Mouse (Mus musculus) forelimb bud, embryonic 11.5 days (tissue): ENCODE results near the gene Stat3.

Experiments used
- DNase-seq: peaks from one replicate; pipeline ENCODE4 v3.0.0-alpha.2; 2012; ENCODE audit warnings: low read depth, low spot score

The Stat3 gene

DNA sequence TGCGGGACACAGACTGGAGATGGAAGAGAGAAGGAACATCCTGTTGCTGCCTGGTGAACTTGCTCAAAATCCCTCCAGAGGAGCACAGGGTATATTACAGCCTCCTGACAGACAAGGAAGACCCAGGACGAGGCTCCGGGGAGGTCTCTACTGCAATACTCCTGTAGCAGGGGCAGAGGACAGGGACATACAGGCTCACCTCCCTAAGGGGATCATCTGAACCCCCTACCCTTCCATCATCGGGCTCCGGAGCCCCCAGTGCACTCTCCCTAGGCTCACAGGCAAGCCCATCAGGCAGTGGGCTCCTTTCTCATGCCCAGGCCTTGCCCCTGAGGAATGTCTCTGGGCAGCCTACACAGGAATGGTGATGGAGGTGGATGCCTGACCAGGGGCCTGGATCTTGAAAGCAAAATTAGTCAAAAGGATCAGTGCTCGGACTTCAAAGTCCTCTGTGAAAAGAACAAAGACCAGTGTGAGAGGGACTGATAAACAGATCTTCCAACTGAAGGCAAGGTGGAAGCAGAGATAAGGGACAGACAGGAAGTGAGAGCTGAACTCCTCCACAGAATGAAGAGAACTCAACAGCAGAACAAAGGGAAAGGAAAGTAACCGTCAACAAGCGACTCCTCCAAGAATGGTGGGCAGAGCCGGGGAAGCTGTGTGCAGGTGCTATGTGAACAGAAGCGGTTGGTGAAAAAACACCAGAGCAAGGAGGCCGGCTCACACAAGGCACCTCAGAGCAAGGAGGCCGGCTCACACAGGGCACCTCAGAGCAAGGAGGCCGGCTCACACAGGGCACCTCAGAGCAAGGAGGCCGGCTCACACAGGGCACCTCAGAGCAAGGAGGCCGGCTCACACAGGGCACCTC is 47.9 kb downstream of the Stat3 start:
- no peak for DNase-seq

DNA sequence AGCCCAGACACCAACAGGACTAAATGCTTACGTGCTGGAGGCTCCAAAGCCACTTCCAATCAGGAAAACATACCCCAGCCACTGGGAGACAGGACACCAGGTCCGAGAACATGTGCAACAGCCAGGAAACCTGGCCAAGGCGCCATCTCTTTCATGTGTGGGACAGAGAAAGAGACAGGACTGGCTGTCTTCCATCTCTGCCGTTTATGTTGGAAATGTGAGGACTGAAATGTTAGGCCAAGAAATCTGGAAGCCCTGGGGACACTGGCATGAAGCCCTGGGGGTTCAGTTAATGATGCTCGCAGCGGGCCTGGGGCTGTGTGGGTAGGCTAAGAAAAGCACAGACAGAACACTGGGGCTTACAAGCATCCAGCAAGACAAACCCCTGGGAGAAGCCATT is 48.9 kb downstream of the Stat3 start:
- no peak for DNase-seq

DNA sequence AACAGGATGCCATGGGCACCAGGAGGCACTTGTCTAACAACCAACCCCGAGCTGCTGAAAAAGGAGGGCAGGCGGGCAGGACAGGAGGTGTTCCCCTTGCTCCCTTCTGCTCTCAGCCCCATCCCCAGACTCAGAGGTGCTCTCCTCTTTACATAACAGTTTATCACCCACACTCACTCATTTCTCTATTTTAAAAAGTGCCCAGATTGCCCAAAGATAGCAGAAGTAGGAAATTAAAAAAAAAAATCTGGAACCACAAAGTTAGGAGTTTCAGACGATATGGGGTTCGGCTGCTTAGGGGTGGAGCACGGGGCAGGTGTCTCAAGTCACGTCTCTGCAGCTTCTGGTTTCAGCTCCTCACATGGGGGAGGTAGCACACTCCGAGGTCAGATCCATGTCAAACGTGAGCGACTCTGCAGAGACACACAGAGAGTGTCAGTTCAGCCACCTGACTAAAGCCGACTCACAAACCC is 51.0 kb downstream of the Stat3 start:
- no peak for DNase-seq

DNA sequence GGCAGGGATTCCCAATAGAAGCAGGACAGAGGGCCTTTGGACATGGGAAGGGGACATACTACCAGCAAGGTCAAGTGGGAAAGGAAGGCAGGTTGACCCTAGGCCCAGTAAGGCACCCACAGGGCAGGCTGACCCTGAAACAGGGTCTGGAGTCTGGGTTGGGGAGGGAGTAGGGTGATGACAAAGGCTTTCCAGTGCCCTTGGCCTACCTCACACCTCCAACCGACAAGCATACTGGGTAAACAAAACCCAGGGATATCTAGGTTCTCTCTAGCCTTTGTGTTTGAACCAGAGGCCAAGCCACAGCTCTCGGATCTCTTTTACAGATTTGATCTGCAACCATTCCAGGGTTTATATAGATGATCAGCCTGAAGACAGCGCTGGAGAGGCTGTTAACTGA is 51.6 kb downstream of the Stat3 start:
- no peak for DNase-seq

DNA sequence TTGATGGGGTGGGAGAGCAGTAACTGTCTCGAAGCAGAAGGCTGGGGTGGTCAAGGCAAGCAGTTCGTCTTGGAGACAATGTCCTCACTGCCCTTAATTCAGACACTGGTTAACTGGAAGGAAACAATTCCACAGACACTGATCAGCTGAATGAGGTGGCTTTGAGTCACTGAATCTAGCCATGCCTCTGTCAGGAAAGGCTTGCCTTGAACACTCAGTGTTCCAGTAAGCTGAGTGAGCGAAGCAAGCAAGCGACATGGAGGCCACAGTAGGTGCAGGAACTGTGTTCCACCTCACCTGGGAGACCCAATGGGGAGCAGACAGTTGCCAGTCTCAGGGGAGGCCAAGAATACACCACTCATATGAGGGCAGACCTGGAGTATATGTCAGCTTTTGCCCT is 52.1 kb downstream of the Stat3 start:
- no peak for DNase-seq

DNA sequence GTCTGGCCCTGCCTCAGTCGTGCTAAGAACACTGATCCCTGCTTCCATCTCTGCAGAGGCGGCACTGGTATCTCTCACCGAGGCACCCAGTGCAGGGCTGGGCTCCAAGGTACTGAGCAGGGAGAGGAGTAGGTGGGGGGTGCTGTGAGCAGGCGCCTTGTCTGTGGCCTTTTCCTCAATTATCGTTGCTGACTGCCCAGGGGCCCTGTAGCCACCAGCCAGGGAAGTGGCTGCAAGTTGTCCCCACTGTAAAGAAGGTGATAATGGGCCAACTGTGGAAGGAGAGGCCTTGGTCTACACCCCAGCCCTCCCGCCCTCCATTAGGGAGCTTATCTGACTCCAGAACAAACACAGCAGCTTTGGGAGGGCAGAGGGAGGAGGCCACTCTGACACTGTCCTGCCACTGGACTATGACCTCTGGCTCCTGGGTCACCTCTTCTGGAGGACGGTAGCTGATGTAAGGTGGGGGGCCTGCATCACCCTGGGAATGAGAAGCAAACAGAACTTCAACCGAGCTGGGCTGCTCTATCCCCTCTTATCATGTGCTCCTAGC is 53.1 kb downstream of the Stat3 start:
- no peak for DNase-seq

DNA sequence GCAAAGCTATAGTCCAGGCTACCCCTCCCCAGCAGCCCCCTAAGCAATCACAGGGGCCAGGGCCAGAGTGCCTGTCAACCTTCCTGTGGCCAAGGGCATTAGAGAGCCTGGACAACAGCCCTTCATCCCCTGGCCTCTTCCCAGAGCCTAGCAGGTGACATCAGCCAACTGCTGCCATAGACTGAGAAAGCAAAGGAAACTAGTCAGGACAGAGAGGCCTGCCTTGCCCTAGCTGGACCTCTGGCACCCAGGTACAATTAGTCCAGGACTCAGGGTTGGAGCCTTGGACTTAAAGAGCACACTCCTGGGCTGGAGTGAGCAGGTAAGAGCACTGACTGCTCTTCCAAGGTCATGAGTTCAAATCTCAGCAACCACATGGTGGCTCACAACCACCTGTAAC is 53.9 kb downstream of the Stat3 start:
- DNase-seq, result no peak

DNA sequence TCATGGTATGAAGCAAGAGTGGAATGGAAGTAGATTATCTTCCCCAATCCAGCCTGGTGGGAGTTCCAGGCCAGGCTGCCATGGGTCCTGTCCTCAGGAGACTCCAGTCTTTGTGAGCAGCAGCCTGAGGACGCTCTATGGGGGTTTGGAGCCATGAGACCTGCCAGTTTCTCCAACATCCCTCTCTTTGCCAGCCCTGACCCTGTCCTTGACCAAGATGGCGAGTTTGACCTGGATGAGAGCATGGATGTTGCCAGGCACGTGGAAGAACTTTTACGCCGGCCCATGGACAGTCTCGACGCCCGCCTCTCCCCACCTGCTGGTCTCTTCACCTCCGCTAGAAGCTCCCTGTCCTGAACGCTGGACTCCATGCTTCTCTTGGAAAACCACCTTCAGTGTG is 55.7 kb downstream of the Stat3 start:
- no peak for DNase-seq

DNA sequence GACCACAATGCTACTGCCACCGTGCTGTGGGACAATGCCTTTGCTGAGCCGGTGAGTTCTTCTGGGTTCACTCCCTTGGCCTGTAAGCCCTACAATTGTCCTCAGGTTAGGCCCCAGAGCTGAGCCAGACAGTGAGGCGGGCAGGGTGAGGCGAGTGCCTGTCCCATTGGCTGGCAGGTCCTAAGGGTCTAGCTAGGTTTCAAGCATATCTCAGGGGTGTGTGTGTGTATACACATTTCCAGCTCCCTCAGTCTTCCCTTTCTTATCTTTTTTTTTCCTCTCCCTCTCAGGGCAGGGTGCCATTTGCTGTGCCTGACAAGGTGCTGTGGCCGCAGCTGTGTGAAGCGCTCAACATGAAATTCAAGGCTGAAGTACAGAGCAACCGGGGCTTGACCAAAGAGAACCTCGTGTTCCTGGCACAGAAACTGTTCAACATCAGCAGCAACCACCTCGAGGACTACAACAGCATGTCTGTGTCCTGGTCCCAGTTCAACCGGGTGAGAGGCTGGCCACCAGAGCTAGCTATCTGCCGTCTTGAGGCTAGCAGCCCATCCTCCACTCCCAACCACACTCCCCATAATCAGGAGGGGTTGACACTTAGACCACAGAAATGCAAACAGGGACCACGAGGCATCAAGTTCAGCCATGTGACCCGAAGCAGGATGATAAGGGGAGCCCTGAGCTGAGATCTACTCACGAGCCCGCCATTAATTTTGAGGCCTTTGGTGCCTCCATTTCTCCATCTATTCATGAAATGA is 59.8 kb downstream of the Stat3 start:
- no peak for DNase-seq

DNA sequence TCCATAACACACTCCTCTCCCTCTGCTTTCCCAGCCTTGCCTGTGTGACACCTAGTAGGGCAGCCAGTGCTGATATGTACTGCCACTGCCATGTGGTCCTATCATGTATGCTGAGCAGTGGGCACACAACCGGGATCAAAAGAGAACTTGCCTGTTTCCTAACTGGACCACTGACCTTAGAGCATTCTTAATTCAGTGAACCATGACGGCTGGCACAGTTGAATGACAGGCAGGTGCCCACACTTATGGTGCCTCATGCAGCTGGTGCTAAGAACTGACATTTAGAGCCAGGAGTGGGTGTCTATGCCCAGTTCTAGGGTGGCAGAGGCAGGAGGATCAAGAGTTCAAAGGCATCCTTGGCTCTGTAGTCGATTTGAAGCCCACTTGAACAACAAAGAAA is 63.6 kb downstream of the Stat3 start:
- no peak for DNase-seq

DNA sequence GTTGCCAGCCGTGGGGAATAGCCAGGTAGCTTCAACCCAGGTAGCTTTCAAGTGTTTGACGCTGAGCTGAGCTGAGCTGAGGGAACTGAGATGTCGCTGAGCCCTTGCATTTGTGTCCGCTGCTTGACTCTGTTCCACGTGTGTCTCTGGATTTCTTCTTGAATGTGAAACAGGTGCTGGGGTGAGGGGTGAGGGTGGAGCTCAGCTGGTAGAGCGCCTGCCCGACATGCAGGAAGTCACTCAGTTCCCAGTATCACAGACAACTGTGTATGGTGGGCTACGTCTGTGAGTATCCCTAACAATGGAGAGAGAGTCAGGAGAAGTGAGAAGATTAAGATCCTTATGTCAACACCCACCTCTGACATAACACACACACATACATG is 68.4 kb downstream of the Stat3 start:
- DNase-seq, result no peak

DNA sequence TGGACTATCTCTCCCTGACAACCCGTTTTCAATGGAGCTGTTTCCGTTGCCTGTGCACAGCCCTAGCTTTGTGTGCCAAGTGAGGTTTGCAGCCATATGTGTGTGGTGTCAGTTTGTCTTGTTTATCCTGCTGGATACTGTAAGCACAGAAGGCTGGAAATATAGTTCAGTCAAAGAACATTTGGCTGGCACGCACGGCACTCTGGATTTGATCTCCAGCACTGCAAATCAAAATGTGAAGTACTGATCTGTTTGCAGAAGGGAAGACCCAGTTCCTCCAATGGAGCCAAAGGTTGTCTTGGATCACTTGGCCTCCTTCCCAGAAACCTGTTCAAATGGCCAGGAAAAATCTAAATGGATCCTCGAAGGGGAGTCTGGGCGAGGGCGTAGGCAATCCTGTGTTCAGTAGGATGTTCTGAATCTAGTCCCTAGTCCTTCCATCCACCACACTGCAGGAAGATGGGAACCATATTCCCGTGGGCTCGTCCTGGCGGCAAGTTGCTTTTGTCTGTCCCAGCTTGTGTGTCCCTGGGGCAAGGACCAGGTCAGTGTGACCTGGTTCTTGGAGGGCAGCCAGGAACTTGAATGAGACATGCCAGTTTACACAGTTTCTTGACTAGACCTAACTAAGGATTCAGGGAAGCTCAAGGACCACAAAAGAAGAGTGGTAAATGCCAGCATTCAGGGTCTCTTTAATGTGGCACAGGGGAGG is 68.9 kb downstream of the Stat3 start:
- no peak for DNase-seq

DNA sequence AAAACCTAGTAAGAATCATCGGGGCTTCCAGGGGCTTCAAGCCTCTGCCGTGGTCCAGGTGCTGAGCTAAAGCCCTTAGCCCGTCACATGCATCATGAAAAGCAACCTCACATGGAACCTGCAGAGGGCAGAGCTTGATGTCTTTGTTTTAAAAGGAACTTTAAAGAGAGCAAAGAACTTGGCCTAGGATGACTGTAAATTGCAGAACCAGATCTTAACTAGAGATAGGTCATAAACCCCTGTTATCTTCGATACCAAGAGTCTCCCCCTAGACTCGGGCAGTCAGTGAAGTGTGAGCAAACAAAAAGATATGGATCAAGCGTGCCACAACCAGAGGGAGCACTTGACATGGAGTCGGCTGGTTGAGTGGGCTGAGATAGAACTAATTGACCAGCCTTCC is 73.7 kb downstream of the Stat3 start:
- no peak for DNase-seq

DNA sequence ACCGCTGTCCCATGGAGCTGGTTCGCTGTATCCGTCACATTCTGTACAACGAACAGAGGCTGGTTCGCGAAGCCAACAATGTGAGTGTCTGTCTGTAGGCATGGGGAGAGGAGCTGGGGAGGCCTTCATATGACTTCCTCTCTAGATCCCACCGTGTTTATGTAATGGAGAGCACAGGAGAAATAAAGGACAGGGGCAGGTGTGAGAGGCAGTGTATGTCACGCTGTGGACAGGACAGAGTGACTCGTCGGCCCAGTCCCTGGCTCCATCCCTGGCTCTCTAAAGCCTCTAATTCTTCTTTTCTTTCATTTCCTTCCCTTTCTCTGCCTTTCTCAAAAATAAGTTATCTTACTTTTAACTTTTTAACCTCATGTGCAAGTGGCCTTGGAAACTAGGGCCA is 76.2 kb downstream of the Stat3 start:
- DNase-seq, result no peak

DNA sequence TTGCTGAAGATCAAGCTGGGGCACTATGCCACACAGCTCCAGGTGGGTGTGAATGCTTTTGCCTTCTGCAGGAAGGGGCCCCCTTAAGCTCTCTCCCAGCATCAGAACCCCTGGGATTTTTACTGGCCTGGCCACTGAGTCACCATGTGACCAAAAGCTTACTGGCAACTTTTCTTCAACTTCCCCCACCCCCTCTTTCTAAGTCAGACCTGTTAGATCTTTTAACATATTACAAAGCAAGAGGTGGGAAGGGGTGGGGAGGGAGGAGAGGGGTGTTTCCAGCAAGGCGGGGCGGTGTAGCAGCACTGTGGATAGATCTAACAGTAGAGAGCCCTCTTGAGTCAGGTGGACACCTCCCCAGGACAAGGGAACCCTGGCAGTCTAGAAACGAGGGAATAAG is 77.5 kb downstream of the Stat3 start:
- DNase-seq, result no peak

DNA sequence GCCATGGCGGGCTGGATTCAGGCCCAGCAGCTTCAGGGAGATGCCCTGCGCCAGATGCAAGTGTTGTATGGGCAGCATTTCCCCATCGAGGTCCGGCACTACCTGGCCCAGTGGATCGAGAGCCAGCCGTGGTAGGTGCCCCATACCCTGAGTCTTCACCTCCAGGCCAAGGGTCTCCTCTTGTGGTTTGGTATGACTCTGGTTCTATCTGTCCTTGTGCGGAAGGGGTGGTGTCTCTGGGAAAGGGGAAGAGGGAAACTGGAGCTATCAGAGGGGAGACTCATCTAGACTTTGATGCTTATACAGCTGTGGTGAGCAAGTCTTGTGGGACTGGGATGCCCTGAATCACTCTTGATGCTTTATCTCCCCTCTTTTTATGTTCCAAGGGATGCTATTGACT is 78.0 kb downstream of the Stat3 start:
- no peak for DNase-seq

DNA sequence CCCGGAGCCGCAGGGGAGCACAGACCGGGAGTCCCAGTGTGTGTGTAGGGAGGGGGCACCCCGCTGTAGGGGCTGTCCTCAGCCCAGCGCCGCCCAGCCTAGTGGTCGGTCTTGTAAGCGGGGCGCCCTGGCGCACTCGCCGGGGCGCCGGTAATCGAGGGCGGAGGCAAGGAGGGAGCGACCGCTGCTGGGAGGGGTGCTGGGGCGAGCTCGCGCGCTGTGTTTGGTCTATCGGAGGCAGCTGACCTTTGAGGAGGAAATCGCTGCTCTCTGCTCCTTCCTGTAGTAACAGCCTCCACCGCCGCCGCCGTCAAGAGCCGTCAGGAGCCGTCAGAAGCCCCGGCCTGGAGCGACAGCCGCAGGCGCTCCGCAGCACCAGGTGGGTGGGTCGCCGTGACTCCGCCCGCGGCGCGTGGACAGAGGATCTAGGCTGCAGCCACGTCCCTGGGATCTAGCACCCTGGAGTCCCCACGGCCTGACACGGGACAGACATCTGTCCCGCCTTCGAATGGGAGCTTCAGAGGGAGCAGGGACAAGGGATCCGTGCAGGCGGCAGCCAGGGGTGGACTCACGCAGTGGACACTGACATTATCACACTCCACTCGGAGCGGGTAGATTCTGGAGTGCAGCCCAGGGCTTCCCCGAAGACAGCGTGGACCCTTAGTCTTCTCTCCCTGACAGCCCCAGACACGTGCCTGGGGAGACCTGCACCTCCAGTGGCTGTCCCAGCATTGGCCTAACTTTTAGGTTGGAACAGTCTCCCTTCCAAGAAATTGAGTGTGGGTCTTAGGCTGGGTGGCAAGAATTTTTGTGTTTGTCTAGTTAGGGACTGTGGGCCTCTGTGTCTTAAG is 78.9 kb downstream of the Stat3 start:
- DNase-seq, result peak; percentile 59

DNA sequence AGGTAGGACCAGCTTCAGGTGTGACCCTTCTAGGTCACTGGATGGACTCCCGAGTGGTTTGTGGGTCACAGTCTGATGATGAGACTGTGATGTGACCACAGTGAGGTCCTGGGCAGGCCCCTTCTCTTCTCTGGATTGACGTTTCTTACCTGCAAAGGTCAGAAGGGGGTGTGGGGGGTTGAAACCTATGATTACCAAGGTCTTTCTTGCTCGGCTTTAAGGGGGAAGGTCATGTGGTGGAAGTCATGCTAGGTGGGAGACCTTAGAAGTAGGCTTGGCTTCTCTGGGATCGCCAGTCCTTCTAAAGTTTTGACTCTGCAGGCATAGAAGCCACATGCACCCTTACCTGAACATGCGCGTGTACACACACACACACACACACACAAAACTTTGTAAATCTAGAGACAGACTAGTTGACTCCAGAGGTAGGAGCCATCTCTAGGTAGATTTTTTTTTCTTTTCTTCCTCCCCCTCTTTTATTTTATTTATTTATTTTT is 79.7 kb downstream of the Stat3 start:
- DNase-seq, result no peak

DNA sequence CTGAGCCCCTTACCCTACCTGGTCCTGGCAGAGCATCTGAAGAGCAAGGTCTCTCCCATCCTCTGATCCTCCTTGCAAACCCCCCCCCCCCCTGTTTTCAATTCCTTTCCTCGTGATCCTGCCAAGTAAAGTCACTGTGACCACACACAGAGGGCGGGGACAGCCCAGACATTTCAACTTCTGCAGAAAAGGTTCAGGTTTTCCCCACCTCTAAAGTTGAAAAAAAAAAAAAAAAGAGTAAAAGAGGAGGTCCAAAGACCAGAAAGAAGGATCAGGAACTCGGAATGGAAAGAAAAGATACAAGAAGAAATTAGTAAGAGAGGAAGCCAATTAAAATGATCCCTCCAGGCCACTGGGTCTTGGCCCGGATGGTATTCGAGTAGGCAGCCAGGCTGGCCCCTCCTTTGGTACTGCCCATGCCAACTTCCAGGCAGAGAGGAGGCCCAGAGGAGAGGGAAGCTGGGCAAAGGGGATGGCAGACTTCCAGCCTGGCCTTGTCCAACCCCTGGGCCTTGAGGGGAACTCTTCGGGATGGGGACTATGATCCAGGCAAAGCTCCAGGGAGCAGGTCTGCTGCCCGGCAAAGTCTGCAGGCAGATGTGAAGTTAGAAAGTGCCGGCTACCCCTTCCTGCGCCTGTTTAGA is 80.3 kb downstream of the Stat3 start, which contains the start of gene Stat5a:
Gene Stat5a, plus strand, starts transcription at position 417 of the 644 bp plus-strand sequence.
- no peak for DNase-seq

DNA sequence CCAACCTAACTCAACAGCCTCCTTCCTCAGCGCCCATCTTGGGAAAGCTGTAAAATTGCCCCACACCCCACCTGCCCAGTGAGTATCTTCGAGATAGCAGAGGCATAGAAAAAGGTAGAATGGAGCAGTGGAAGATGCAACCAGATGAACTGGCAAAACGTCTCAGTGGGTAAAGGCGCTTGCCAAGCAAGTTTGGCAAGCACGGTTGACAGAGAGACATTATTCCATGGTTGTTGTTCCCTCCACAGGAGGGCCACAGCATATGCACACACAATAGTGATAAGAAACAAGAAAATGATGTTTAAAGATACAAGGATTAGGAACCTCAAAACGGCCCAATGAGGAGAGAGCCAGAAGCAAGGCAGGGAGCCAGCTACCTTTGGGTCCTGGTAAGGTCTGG is 81.4 kb downstream of the Stat3 start:
- DNase-seq, result no peak
